Mouse (Mus musculus) kidney, adult 11 months (tissue): Measurements from ENCODE around the gene Gm20388.

Experiments
- DNase-seq: peaks from one replicate; pipeline ENCODE4 v3.0.0; 2022

The Gm20388 gene

GRCm38 (mm10) chr8:120487729-120488510, 577.3 kb downstream of the Gm20388 start:
- DNase-seq = peak; percentile 55

DNA sequence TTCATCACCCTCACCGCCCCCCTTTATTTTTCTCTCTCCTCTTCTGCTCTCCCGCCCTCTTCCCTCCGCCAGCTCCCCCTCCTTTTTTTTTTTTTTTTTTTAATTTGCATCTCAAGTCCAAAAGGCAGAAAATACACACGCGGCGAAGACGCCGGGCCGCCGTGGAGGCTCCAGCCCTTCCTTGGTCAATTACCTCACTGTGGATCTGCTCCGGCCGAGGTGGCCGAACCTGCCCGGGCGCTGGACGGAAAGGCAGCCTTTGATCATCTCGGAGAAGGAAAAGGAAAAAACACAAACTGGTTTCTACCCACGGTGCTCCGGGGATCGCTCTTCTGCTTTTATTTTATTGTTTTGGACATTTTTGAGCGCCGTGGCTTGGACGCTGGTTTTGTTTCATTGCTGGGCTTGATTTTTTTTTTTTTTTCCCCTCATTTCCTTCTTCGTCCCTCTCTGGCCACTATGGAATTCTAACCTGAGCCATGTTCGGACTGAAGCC, 578.0 kb downstream of the Gm20388 start:
- no peak for DNase-seq

DNA sequence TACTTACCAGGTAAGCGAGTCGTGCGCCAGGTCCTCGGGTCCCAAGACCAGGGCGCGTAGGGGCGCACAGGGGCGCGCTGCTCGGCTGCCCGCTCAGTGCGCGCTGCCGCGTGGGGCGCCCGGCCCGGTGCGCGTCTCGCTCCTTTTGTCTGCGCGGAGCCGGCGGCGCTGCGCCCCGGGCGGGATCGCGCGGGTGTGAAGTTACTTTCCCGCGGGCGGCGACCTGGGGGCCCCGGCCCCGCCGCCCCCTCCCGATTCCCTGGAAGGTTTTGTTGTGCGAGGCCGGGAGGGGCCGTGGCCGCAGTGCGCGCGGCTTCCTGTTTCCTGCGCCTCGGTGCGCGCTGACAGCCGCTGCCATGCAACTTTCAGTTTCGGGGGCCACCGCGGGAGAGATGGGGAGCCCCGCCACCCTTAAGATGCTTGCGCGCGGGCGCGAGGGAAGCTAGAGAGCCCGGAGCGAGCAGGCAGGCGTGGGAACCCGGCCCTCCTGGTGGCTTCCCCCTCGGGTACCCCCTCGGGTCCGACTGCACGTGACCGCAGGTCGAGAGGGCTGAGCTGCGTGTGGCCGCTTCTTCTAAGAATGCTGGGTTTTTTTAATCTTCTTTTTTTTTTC, 578.6 kb downstream of the Gm20388 start:
- peak; percentile 63 for DNase-seq

- peak; percentile 79 for DNase-seq
Observed at GRCm38 (mm10) chr8:120489771-120490281, 579.2 kb downstream of the Gm20388 start.

- DNase-seq = peak; percentile 58
Observed at GRCm38 (mm10) chr8:120490354-120491141, 579.9 kb downstream of the Gm20388 start.

DNA sequence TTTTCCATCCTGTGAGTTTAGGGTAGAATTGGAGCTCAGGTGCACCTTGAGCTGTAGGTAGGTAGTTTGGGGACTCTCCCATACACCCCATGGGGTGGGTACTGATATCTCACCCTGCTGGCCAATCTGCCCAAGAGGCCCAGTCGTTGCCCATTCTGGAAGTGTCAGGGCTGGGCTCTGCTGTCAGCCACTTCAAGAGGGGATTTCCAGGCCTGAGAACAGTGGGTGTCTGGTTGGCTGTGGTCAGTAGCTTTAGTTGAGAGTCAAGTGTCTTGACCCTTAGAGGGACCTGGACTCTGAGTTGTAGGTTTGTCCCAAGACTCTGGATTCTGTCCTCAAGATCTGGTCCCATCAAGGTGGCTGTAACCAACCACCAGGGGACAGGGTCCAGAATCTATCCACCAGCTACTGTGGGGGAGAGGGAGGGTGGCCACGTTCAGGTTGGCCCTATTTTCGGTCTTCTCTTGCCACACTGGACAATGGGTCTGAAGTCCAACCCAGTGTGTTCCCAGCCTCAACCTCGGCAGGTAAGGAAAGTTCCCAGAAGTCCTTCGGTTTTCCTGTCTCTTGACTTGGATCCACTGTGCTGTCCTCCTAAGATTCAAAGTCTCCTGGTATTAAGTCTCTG, 580.6 kb downstream of the Gm20388 start:
- DNase-seq = peak; percentile 71

DNA sequence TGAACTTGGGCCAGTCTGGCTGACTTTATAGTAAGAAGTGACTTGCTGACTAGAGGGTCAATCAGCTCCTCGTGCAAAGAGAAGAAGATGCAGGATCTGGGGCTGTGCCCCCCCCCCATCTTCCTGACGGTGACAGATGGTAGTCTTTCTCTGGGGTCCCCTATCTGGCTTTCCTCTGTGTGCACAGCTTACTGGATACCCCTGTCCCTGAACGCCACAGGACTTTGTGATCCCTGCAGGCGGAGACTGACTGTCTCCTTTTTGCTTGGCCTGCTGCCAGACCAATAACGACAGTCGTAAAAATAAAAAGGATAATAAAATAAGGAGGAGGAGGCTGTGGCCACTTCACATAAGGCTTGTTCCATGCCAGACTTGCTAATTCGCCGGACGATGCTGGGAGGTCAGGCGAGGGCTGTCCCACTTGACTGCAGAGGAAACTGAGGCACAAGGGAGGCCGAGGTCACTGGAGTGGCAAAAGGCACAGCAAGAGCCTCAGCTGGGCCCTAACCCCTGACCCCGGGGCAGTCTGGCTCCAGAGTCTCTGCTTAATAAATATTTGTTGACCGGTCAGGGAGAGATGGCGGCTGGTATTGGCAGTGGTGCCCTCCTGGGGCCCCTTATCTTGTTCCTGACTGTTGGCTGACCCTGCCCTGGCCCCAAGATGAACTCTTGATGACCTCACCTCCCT, 581.7 kb downstream of the Gm20388 start:
- DNase-seq = no peak

DNA sequence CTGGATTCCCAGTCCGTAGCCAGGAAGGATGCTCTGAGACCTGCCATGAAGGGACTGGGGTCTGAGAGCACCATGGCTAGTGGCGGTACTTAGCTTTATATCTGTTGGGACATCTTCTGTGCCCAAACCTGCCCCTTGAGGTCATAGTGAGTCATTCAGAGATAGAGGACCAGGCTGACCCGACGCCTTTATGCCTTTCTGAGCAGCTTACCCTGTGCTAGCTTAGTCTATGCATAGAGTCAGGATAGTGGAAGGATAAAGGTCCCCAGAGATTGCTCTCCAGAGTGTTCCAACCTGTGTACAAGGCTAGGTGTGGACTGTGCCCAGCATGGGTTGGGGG, 582.2 kb downstream of the Gm20388 start:
- DNase-seq = no peak

DNA sequence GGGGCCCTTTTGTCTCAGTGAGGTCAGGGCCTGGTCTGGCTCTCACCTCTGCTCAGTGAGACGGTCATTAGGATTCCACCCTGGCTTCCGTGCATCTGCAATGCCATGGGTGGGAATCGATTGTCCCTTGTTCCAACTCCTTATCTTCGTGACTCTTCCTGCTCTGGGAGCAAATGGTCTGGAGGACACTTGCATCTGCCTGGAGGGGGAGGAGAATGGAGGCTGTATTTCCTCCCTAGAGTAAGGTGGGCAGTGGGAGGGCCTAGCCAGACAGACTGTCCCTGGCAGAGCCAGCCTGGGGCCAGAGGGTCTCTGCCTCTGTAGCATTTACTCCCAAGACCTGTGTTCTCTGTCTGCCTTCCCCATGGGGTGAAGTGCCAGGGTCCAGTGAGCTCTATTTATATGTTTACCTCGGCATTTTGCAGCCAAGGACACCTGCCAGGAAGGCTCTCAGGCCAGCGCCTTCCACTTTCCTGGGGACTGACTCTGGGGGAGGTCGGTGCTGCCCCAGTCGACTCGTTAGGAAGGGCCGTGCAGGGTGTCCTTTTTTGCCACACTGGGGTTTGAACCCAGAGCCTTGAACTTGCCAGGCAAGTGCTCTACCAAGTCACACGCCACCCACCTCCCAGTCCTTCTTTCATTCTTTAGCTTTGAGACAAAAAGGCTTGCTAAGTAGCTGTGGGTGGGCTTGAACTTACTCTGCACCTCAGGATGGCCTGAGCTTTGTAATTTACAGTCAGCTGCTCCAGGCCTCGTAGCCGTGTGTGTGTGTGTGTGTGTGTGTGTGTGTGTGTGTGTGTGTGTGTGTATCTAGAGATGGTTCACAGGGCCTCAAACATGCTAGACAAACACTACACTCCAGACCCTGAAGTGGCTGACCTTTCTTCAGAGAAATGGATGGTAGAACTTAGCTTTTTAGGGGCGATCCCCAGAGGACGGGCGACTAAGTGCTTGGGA, 583.1 kb downstream of the Gm20388 start:
- DNase-seq = no peak

GRCm38 (mm10) chr8:120494903-120495302, 584.3 kb downstream of the Gm20388 start:
- DNase-seq = peak; percentile 95

DNA sequence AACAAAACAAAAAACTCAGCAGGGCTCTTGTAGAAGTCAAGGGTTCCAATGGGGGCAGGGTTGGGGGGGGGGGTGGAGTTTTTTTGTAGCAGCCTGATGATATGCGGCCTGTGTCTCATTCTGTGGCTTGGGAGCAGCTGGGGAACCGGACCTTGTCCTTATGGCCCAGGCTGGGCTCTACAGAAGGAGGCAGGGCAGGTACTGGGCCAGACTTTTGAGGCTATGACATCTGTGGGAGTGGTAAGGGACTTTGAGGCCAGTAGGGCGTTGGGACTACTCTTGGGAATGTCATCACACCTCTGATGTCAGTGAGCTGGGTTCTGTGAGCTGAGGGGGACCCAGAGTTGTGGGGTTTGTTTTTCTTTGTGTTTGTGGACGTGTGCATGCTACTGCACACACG, 584.8 kb downstream of the Gm20388 start:
- DNase-seq = no peak

DNA sequence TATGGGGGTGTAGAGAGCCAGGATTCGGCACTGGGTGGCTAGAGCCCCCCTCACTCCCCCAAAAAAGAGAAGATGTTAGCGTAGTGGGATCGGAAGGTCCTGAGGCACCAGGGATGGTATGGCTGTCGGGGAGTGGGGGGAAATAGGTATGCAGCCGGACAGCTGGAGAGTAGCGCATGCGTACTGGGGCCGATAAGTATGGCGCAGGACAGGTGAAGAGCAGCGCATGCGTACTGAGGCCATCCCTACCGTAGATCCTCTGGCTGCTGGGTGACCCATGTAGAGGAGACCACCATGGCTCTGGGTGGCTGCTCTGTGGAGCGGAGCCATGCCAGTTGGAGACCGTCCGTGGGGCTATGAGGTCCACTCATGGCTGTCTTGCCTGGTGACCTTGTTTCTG, 585.8 kb downstream of the Gm20388 start:
- DNase-seq = no peak

DNA sequence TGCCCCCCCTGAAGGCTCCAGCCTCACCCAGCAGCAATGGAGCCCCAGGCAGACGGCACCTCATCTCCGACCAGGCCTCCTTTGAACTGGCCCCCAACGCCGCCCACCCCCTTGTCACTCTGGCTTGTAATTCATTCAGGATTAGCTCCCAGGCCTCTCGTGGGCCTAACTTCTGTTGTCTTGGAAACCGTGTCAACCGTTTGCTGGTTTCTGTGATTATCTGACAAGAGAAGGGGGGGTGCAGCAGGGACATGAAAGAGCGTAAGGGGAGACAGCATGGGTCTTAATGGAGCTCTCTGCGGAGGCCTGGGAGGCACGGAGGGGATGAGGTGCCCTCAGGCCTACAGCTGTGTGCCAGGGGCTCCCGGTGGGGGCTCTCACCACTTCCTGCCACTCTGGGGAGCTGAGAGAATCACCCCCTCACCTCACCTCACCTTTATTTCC, 586.9 kb downstream of the Gm20388 start:
- no peak for DNase-seq

DNA sequence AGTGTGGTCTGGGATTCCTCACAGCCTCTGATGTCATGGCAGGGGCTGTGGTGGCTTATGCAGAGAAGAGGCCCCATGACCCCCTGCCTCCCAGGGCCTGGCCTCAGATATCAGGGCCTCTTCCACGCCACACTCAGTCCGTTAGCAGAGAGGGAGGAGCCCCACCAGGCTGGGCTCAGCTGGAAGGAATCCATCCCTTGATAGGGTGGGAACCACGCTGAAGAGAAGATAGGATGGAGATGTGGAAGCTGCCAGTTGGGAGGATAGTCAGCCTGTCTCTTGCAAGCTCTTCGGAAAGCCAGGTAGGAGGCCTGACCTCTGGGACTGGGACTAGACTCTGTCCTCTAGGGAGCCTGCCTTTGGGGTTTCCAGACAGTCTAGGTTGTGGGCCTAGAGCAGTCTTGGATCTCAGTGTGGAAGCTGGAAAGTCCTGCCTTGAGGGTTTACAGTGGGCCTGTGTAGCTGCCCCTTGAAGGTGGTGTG, 587.7 kb downstream of the Gm20388 start:
- no peak for DNase-seq

GRCm38 (mm10) chr8:120498926-120499605, 588.4 kb downstream of the Gm20388 start:
- DNase-seq = peak; percentile 93

- DNase-seq = peak; percentile 83
Observed at GRCm38 (mm10) chr8:120500701-120501261, 590.1 kb downstream of the Gm20388 start.

- DNase-seq = no peak
Observed at GRCm38 (mm10) chr8:120501426-120501825, 590.8 kb downstream of the Gm20388 start.

DNA sequence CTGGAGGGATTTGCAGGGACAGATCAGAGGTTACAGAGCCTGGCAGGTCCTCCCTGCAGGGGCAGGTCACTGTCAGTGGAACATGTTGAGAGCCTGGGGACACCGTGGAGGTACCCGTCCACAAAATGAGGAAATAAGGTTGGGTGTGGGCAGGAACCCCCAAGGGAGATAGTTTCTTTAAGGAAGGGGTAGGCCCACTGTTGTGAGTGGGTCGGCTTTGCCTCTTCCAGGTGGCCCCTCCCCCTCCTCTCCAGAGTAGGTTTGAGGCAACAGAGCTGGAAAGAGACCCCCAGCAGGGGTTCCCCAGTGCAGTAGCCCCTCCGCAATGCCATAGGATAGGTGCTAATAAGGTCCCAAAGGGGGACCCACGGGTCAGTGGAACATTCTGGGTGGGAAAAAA, 591.8 kb downstream of the Gm20388 start:
- DNase-seq = no peak

GRCm38 (mm10) chr8:120504251-120505081, 593.8 kb downstream of the Gm20388 start:
- peak; percentile 79 for DNase-seq
